Mouse (Mus musculus): ENCODE data around the gene Apoc4. TPM values are rescaled to one million over a fixed set of nuclear protein-coding genes. Genes with fewer than 3 reads are reported as not detected.

The Apoc4 gene
- polyA plus RNA-seq, 1 experiment = 18.7 TPM

- H3K27ac ChIP-seq (ENCODE audit: control insufficient read depth, insufficient read depth, low read depth, low read length, poor library complexity) = peak overlapping the region; percentile 17
- 5% methylated on average over 17 of the region's 17 CpGs for WGBS
- peak overlapping the region; percentile 52 for H3K4me3 ChIP-seq (replicated peaks; ENCODE audit: control insufficient read depth, low read depth, low read length)
- H3K4me1 ChIP-seq (ENCODE audit: control insufficient read depth, insufficient read depth, low read length) = peaks cover 3% of the 10 kb centered on the region; the same call in 1 of the 2 replicates
- TF ChIP-seq POLR2A (IDR thresholded peaks at IDR 0.05; ENCODE audit: borderline replicate concordance, control insufficient read depth, low read depth, low read length) = no peak
- no peak for TF ChIP-seq CTCF (IDR thresholded peaks at IDR 0.05; ENCODE audit: control insufficient read depth, insufficient read depth, low read length)
These were observed 53.1 kb downstream of the Apoc4 start for GRCm38 (mm10) chr7:19628192-19628535.

Other genes starting within 250 kb of the Apoc4 start
- gene Mark4, start 222.7 kb downstream of the Apoc4 start, polyA plus RNA-seq (2011; ENCODE audit: insufficient read depth, insufficient read length, low replicate concordance, missing spikeins) = 10.1 and 14.6 TPM in 2 replicates
- 4.2 and 10.3 TPM in 2 replicates for gene Exoc3l2, start 218.1 kb downstream of the Apoc4 start, polyA plus RNA-seq (2011; ENCODE audit: insufficient read depth, insufficient read length, low replicate concordance, missing spikeins)
- gene Bloc1s3, start 173.1 kb downstream of the Apoc4 start, polyA plus RNA-seq (2011; ENCODE audit: insufficient read depth, insufficient read length, low replicate concordance, missing spikeins) = 4.4 and 8.0 TPM in 2 replicates
- 12.4 and 12.7 TPM in 2 replicates for gene Trappc6a, start 173.1 kb downstream of the Apoc4 start, polyA plus RNA-seq (2011; ENCODE audit: insufficient read depth, insufficient read length, low replicate concordance, missing spikeins)
- not detected in 2 replicates for gene Nkpd1, start 163.6 kb downstream of the Apoc4 start, polyA plus RNA-seq (2011; ENCODE audit: insufficient read depth, insufficient read length, low replicate concordance, missing spikeins)
- gene Ppp1r37, start 118.4 kb downstream of the Apoc4 start, polyA plus RNA-seq (2011; ENCODE audit: insufficient read depth, insufficient read length, low replicate concordance, missing spikeins) = 71.6 and 93.5 TPM in 2 replicates
- 2.8 and 3.0 TPM in 2 replicates for gene Zfp296, start 104.2 kb downstream of the Apoc4 start, polyA plus RNA-seq (2011; ENCODE audit: insufficient read depth, insufficient read length, low replicate concordance, missing spikeins)
- gene Gemin7, start 103.9 kb downstream of the Apoc4 start, polyA plus RNA-seq (2011; ENCODE audit: insufficient read depth, insufficient read length, low replicate concordance, missing spikeins) = 52.9 and 74.3 TPM in 2 replicates
- gene Clasrp, start 77.0 kb downstream of the Apoc4 start, polyA plus RNA-seq (2011; ENCODE audit: insufficient read depth, insufficient read length, low replicate concordance, missing spikeins) = 64.7 and 98.2 TPM in 2 replicates
- gene Relb, start 52.0 kb downstream of the Apoc4 start, polyA plus RNA-seq (2011; ENCODE audit: insufficient read depth, insufficient read length, low replicate concordance, missing spikeins) = 6.4 and 12.0 TPM in 2 replicates
- gene Clptm1, start 16.4 kb downstream of the Apoc4 start, polyA plus RNA-seq (2011; ENCODE audit: insufficient read depth, insufficient read length, low replicate concordance, missing spikeins) = 18.1 and 31.2 TPM in 2 replicates
- 13.2 TPM in 1 of 2 replicates, not detected in the other for gene Apoc2, start 3.5 kb downstream of the Apoc4 start, polyA plus RNA-seq (2011; ENCODE audit: insufficient read depth, insufficient read length, low replicate concordance, missing spikeins)
- 7.6 TPM in 1 of 2 replicates, not detected in the other for gene Gm44805, start 56 bp downstream of the Apoc4 start, polyA plus RNA-seq (2011; ENCODE audit: insufficient read depth, insufficient read length, low replicate concordance, missing spikeins)
- gene Apoc1, start 11.2 kb upstream of the Apoc4 start, polyA plus RNA-seq (2011; ENCODE audit: insufficient read depth, insufficient read length, low replicate concordance, missing spikeins) = 48.3 and 137 TPM in 2 replicates
- gene Apoe, start 17.7 kb upstream of the Apoc4 start, polyA plus RNA-seq (2011; ENCODE audit: insufficient read depth, insufficient read length, low replicate concordance, missing spikeins) = 205 and 422 TPM in 2 replicates
- gene Tomm40, start 34.0 kb upstream of the Apoc4 start, polyA plus RNA-seq (2011; ENCODE audit: insufficient read depth, insufficient read length, low replicate concordance, missing spikeins) = 19.2 and 19.3 TPM in 2 replicates
- gene Nectin2, start 69.0 kb upstream of the Apoc4 start, polyA plus RNA-seq (2011; ENCODE audit: insufficient read depth, insufficient read length, low replicate concordance, missing spikeins) = 1.9 and 4.7 TPM in 2 replicates
- gene Bcam, start 89.5 kb upstream of the Apoc4 start, polyA plus RNA-seq (2011; ENCODE audit: insufficient read depth, insufficient read length, low replicate concordance, missing spikeins) = 0.79 and 4.5 TPM in 2 replicates
- gene Cblc, start 115.3 kb upstream of the Apoc4 start, polyA plus RNA-seq (2011; ENCODE audit: insufficient read depth, insufficient read length, low replicate concordance, missing spikeins) = not detected in 2 replicates
- 6.4 and 13.0 TPM in 2 replicates for gene Bcl3, start 141.3 kb upstream of the Apoc4 start, polyA plus RNA-seq (2011; ENCODE audit: insufficient read depth, insufficient read length, low replicate concordance, missing spikeins)
- not detected in 2 replicates for gene Gm19345, start 170.5 kb upstream of the Apoc4 start, polyA plus RNA-seq (2011; ENCODE audit: insufficient read depth, insufficient read length, low replicate concordance, missing spikeins)
- 3.8 and 8.2 TPM in 2 replicates for gene Ceacam16, start 179.8 kb upstream of the Apoc4 start, polyA plus RNA-seq (2011; ENCODE audit: insufficient read depth, insufficient read length, low replicate concordance, missing spikeins)
- not detected in 2 replicates for gene Ceacam19, start 206.5 kb upstream of the Apoc4 start, polyA plus RNA-seq (2011; ENCODE audit: insufficient read depth, insufficient read length, low replicate concordance, missing spikeins)
- gene Pvr, start 239.7 kb upstream of the Apoc4 start, polyA plus RNA-seq (2011; ENCODE audit: insufficient read depth, insufficient read length, low replicate concordance, missing spikeins) = 2.6 and 4.7 TPM in 2 replicates

Measured in bone marrow, adult 2 months (tissue).